ENCODE assay signal across 14 mouse cellular contexts in genomic region chr2:130928031-130928430, GRCm38 (mm10).
"Had no signal": no experiment of that assay in that cellular context is flagged by ENCODE, and none has a peak within 500 bp of the region (broad histone marks: within the 10 kb centered on the region; RNA-seq: fewer than 3 reads in every experiment).

No protein-coding gene starts in this region.

- H3K27ac ChIP-seq: hindbrain, embryonic 14.5 days; layer of hippocampus, adult 2 months; limb, embryonic 12.5 days; lung, embryonic 15.5 days; macrophage; midbrain, embryonic 12.5 days; neural tube, embryonic 15.5 days had no signal

- H3K4me2 ChIP-seq: hindbrain, embryonic 14.5 days; limb, embryonic 12.5 days; liver, embryonic 11.5 days; lung, embryonic 15.5 days; midbrain, embryonic 12.5 days; neural tube, embryonic 15.5 days had no signal

- DNase-seq: kidney, postnatal 10 days; lung, postnatal 14 days; right cerebral cortex, adult 18-20 months; right cerebral cortex, postnatal 25 days; thymus, postnatal 4 days had no signal

- H3K36me3 ChIP-seq: limb, embryonic 12.5 days; lung, embryonic 15.5 days; midbrain, embryonic 12.5 days; neural tube, embryonic 15.5 days had no signal

- H3K9me3 ChIP-seq: limb, embryonic 12.5 days; lung, embryonic 15.5 days; megakaryocyte, embryonic 14.5 days; midbrain, embryonic 12.5 days; neural tube, embryonic 15.5 days had no signal

- H3K4me3 ChIP-seq: layer of hippocampus, adult 2 months; limb, embryonic 12.5 days; lung, embryonic 15.5 days; megakaryocyte, embryonic 14.5 days; midbrain, embryonic 12.5 days; neural tube, embryonic 15.5 days had no signal

- H3K4me1 ChIP-seq: limb, embryonic 12.5 days; lung, embryonic 15.5 days; midbrain, embryonic 12.5 days; neural tube, embryonic 15.5 days had no signal

- H3K27me3 ChIP-seq: limb, embryonic 12.5 days; lung, embryonic 15.5 days; megakaryocyte, embryonic 14.5 days; midbrain, embryonic 12.5 days; neural tube, embryonic 15.5 days had no signal

- H3K9ac ChIP-seq: hindbrain, embryonic 14.5 days; limb, embryonic 12.5 days; lung, embryonic 15.5 days; midbrain, embryonic 12.5 days; neural tube, embryonic 15.5 days had no signal
